Mouse (Mus musculus) hindbrain, embryonic 14.5 days (tissue): ENCODE results near the gene Neurod6. TPM values are rescaled to one million over a fixed set of nuclear protein-coding genes. Genes with fewer than 3 reads are reported as not detected.

Experiments
- ATAC-seq: fragments of 200-750 bp; cut with Nextera tagmentation; 2 replicates; pipeline ENCODE4 v1.8.0; 2017; ENCODE audit warnings: moderate number of reproducible peaks, mild to moderate bottlenecking, moderate TSS enrichment, moderate library complexity; ENCODE audit not compliant: low FRiP score
- DNase-seq: peaks from one replicate; pipeline ENCODE4 v3.0.0-alpha.2; 2015; ENCODE audit warnings: low spot score
- H3K27ac ChIP-seq: fragments of 300-500 bp; sonication (generic); 2 replicates; pipeline ENCODE4 v1.5.1; 2014; ENCODE audit warnings: mild to moderate bottlenecking, moderate library complexity
- H3K27me3 ChIP-seq: fragments of 300-500 bp; sonication (generic); 2 replicates; pipeline ENCODE4 v1.6.1; 2014; ENCODE audit warnings: mild to moderate bottlenecking, low read length, mixed read lengths; ENCODE audit not compliant: control insufficient read depth, insufficient read depth
- H3K36me3 ChIP-seq: fragments of 300-500 bp; sonication (generic); replicated peaks from 2 replicates; pipeline ENCODE4 v1.6.1; 2014; ENCODE audit not compliant: control insufficient read depth, insufficient read depth
- H3K4me1 ChIP-seq: fragments of 300-500 bp; sonication (generic); replicated peaks from 2 replicates; pipeline ENCODE4 v1.6.1; 2014; ENCODE audit warnings: antibody characterized with exemption, low read length, mixed read lengths; ENCODE audit not compliant: control insufficient read depth, insufficient read depth
- H3K4me2 ChIP-seq: fragments of 300-500 bp; sonication (generic); replicated peaks from 2 replicates; pipeline ENCODE4 v1.6.1; 2014; ENCODE audit warnings: mild to moderate bottlenecking, moderate library complexity
- H3K4me3 ChIP-seq: fragments of 300-500 bp; sonication (generic); replicated peaks from 2 replicates; pipeline ENCODE4 v1.5.1; 2014; ENCODE audit warnings: mild to moderate bottlenecking, low read length
- H3K9ac ChIP-seq: fragments of 300-500 bp; sonication (generic); 2 replicates; pipeline ENCODE4 v1.6.1; 2014
- H3K9me3 ChIP-seq: fragments of 300-500 bp; sonication (generic); 2 replicates; pipeline ENCODE4 v1.6.1; 2016; ENCODE audit warnings: low read length; ENCODE audit not compliant: control insufficient read depth
- WGBS: fragments of 180-500 bp; shearing (Covaris S2); extraction: QIAGEN DNeasy Blood & Tissue Kit; methylation state at CpG from one replicate; pipeline ENCODE4 v1.1.7; 2014; 5-methylcytosine and 5-hydroxymethylcytosine counted together
- polyA plus RNA-seq: library from polyadenylated mRNA; unstranded; fragments of >200 nt; fragmentation: Nextera tagmentation; extraction: Ambion mirVana; gene quantifications from 2 replicates; pipeline ENCODE4 v1.2.1, GENCODE M21; 2014

Neurod6 gene
- polyA plus RNA-seq, 1 experiment from 2014 or later: 47.1 TPM

DNA sequence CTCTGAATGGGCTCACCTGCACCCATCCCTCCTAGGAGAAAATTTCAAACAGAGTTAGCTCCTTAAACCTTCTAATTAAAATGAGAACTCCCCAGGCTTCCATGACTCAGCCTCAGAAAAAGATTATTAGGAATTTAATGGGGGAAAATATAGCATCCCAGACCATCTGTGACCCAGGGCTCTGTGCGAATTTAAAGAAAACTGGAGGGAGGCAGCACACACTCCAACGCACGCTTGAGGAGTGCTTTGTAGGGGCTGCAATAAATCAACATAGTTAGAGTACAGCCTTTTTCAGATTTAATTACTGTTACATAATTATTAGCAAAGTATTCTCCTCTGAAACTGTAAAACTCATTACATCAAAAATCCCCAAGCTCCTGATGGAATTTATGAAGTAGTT, 32.2 kb downstream of the Neurod6 start:
- H3K4me1 ChIP-seq: peaks cover 27% of the 10 kb centered on the region
- DNase-seq: no peak
- 37% methylated on average over 3 of the region's 3 CpGs for WGBS

DNA sequence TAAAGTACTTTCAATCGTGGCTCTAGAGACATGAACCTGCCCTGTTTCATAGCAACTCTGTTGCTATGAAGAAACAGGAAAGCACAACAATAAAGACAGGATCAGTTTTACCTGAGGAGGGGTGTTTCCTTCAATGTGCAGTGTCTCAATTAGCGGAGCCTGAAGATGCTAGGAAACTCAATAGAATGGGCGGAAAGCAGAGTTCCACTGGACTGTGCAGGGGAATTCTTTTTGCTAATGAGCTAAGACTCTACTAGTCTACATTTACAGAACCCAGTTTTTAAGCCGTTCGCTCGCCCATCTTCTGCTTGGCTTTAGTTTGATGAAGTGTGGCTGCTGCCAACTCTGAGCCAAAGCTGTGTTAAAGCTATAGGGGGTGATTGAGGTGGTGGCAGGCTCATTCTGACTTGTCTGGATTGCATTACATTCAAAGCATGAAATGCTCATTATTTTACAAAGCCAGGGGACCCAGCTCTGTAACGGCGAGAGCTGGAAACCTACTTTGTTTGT, 33.2 kb downstream of the Neurod6 start:
- ATAC-seq (no peak), DNase-seq (no peak)
- peak overlapping the region; percentile 28; the same call in 1 of the 2 replicates for H3K27ac ChIP-seq
- peaks cover 27% of the 10 kb centered on the region for H3K4me1 ChIP-seq
- H3K27me3 ChIP-seq: no peaks in the 10 kb centered on the region
- no peak overlapping the region for H3K9ac ChIP-seq
- H3K36me3 ChIP-seq: no peaks in the 10 kb centered on the region
- H3K9me3 ChIP-seq: no peaks in the 10 kb centered on the region
- H3K4me2 ChIP-seq: no peak overlapping the region
- H3K4me3 ChIP-seq: no peak overlapping the region
- WGBS: 48% methylated on average over 8 of the region's 8 CpGs

More for the DNA sequence above, 32.2 kb downstream of the Neurod6 start:
- Histone ChIP-seq H3K4me3 (no peak overlapping the region), H3K27ac (peak overlapping the region; percentile 21; the same call in 1 of the 2 replicates), H3K4me2 (no peak overlapping the region), H3K9ac (no peak overlapping the region), H3K36me3 (no peaks in the 10 kb centered on the region), H3K9me3 (no peaks in the 10 kb centered on the region), H3K27me3 (no peaks in the 10 kb centered on the region)
- 0 out of 2 replicates have a peak, but pooled peaks have one; percentile 52 for ATAC-seq

DNA sequence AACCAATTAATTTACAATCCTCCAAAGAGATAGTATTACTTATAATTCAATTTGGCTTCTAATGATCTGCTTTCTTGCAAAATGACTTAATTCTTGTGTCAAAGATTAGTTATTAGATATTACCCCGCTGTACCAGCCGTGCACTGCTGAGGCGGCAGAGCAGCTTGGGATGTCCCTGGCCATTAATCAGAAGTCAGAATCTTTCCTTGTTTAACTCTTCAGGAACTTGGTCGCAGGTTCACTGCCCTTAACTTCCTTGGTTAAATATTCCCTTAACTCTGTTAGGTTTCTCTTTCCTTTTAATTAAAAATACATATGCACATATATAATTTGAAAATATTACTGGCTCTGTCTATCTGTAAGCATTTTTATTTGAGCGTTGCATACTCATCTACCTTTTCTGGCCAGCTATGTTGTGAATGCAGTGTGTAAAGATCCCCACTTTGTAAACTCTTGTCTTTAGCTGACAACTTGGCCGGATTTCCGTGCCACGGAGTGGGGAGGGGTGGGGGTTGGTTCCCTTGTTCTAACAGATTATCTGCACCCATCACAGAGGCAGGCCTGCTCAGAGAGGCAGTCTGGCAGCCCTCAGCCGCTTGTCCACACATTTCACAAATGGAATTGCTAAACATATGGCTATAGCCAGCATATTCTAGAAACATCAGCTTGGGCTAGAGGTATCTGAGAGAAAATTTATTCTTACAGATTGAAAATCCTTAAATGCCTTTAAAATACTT, 34.1 kb downstream of the Neurod6 start:
- 0 out of 2 replicates have a peak overlapping the region, but pooled peaks have one; percentile 16 for H3K4me2 ChIP-seq
- 41% methylated on average over 9 of the region's 9 CpGs for WGBS
- H3K4me1 ChIP-seq: peaks cover 27% of the 10 kb centered on the region
- H3K9me3 ChIP-seq: no peaks in the 10 kb centered on the region
- H3K27ac ChIP-seq: 0 out of 2 replicates have a peak overlapping the region, but pooled peaks have one; percentile 28
- H3K4me3 ChIP-seq: no peak overlapping the region
- no peaks in the 10 kb centered on the region for H3K27me3 ChIP-seq
- no peak for DNase-seq
- no peaks in the 10 kb centered on the region for H3K36me3 ChIP-seq
- no peak overlapping the region for H3K9ac ChIP-seq
- 0 out of 2 replicates have a peak, but pooled peaks have one; percentile 49 for ATAC-seq

DNA sequence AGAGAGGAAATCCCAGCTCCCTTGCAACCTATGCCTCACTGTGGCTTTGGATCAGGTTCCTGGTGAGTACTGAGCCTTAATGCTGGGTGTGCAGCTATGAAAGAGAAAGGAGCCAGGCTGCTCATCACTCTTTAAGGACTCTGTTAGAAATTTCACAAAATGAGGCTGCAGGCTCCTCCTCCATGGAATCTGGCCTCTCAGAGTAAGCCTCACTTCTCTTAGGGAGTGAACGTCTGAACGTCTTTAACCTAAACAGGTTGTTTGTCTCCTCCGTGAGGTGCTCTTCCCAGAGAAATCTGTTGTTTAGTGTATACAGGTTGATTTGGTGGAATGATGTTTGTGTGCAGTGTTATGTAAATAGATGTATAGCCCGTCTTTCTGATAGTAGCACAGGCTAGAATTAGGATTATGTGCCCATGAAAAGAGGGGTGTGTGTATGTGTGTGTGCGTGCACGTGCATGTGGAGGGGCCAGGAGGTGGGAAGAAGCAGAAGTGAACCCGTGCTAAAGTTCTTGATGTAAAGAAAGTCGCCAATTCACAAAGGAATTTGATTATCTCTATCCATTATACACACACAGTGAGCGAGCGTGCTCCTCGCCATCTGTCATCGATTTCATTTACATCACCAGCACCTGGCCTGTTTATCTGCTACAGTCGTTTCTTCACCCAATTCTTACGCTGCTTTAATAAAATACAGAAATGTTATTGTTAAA, 34.8 kb downstream of the Neurod6 start:
- H3K4me2 ChIP-seq: 0 out of 2 replicates have a peak overlapping the region, but pooled peaks have one; percentile 16
- H3K9ac ChIP-seq: no peak overlapping the region
- DNase-seq (peak; percentile 44), ATAC-seq (peak; percentile 60)
- 46% methylated on average over 14 of the region's 14 CpGs for WGBS
- H3K36me3 ChIP-seq: no peaks in the 10 kb centered on the region
- H3K27ac ChIP-seq: peak overlapping the region; percentile 44
- H3K4me1 ChIP-seq: peaks cover 27% of the 10 kb centered on the region
- H3K9me3 ChIP-seq: no peaks in the 10 kb centered on the region
- no peak overlapping the region for H3K4me3 ChIP-seq
- H3K27me3 ChIP-seq: no peaks in the 10 kb centered on the region

DNA sequence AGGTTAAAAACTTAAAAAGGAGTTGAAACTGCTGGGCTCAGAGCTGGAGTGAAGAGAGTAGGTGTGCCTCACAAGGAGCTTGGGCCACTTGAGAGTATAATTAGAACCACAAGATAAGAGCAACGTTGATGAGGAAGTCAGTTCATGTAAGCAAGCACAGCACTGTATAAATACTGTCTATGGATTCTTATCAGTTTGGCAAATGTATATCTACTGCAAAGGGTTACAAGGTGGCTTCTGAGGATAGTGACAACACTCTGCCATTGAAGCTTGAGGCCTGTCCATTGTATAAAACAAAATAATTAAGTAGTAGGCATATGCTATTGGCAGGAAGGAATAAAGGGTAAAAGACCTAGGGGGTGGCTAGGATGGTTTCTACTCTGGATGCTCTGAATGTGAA, 46.4 kb downstream of the Neurod6 start:
- no peak for ATAC-seq
- Histone ChIP-seq H3K4me1 (no peaks in the 10 kb centered on the region), H3K36me3 (no peaks in the 10 kb centered on the region), H3K27me3 (no peaks in the 10 kb centered on the region), H3K27ac (no peak overlapping the region), H3K9ac (no peak overlapping the region), H3K9me3 (no peaks in the 10 kb centered on the region), H3K4me3 (no peak overlapping the region), H3K4me2 (no peak overlapping the region)
- 94% methylated on average over 1 of the region's 1 CpGs for WGBS
- no peak for DNase-seq

Other genes starting within 250 kb of the Neurod6 start
- 73.4 and 75.1 TPM in 2 replicates for gene Adcyap1r1, start 229.3 kb downstream of the Neurod6 start, polyA plus RNA-seq
- gene Itprid1, start 155.6 kb upstream of the Neurod6 start, polyA plus RNA-seq: not detected in 2 replicates